Mouse (Mus musculus) liver (tissue): ENCODE data around the gene Pak2.

Source experiments
- DNase-seq: peaks from one replicate; pipeline ENCODE4 v3.0.0-alpha.2; 2020; ENCODE audit warnings: mixed read lengths

The Pak2 gene

GRCm38 (mm10) chr16:31996371-31996770 lies 82.8 kb downstream of the Pak2 start:
- DNase-seq: no peak

GRCm38 (mm10) chr16:31993946-31994345 lies 85.2 kb downstream of the Pak2 start:
- DNase-seq: no peak

GRCm38 (mm10) chr16:31993195-31993594 lies 85.9 kb downstream of the Pak2 start:
- DNase-seq: no peak

- peak; percentile 9 for DNase-seq
Observed at GRCm38 (mm10) chr16:31992039-31992438, 87.1 kb downstream of the Pak2 start.

- DNase-seq: no peak
Observed at GRCm38 (mm10) chr16:31980946-31981345, 98.2 kb downstream of the Pak2 start.

- DNase-seq: no peak
Observed at GRCm38 (mm10) chr16:31979501-31979900, 99.6 kb downstream of the Pak2 start.

- no peak for DNase-seq
Observed at GRCm38 (mm10) chr16:31975258-31975657, 103.9 kb downstream of the Pak2 start.
